Mouse (Mus musculus) neural tube, embryonic 11.5 days (tissue): Measurements from ENCODE around the gene Leng8. TPM values are rescaled to one million over a fixed set of nuclear protein-coding genes. Genes with fewer than 3 reads are reported as not detected.

Source experiments
- ATAC-seq: fragments of 200-750 bp; cut with Nextera tagmentation; 2 replicates; pipeline ENCODE4 v1.8.0; 2017; ENCODE audit warnings: moderate number of reproducible peaks, mild to moderate bottlenecking, moderate TSS enrichment, moderate library complexity; ENCODE audit not compliant: insufficient read depth, low FRiP score, low TSS enrichment
- DNase-seq: peaks from one replicate; pipeline ENCODE4 v3.0.0-alpha.2; 2015; ENCODE audit warnings: low spot score
- H3K27ac ChIP-seq: fragments of 300-500 bp; sonication (generic); 2 replicates; pipeline ENCODE4 v1.5.1; 2014; ENCODE audit warnings: low read depth, mild to moderate bottlenecking, low read length
- H3K27me3 ChIP-seq: fragments of 300-500 bp; sonication (generic); 2 replicates; pipeline ENCODE4 v1.6.1; 2014; ENCODE audit warnings: mild to moderate bottlenecking, low read length, mixed read lengths; ENCODE audit not compliant: control insufficient read depth, insufficient read depth
- H3K36me3 ChIP-seq: fragments of 300-500 bp; sonication (generic); 2 replicates; pipeline ENCODE4 v1.6.1; 2014; ENCODE audit warnings: mild to moderate bottlenecking, low read length, moderate library complexity, mixed read lengths; ENCODE audit not compliant: control insufficient read depth, insufficient read depth
- H3K4me1 ChIP-seq: fragments of 300-500 bp; sonication (generic); 2 replicates; pipeline ENCODE4 v1.6.1; 2014; ENCODE audit warnings: low read length, mixed read lengths; ENCODE audit not compliant: control insufficient read depth, insufficient read depth
- H3K4me2 ChIP-seq: fragments of 300-500 bp; sonication (generic); 2 replicates; pipeline ENCODE4 v1.6.1; 2014; ENCODE audit warnings: low read depth, mild to moderate bottlenecking, moderate library complexity
- H3K4me3 ChIP-seq: fragments of 300-500 bp; sonication (generic); 2 replicates; pipeline ENCODE4 v1.5.1; 2014; ENCODE audit warnings: low read depth, low read length
- H3K9ac ChIP-seq: fragments of 300-500 bp; sonication (generic); 2 replicates; pipeline ENCODE4 v1.6.1; 2014; ENCODE audit warnings: mild to moderate bottlenecking, low read length
- H3K9me3 ChIP-seq: fragments of 300-500 bp; sonication (generic); 2 replicates; pipeline ENCODE4 v1.6.1; 2016; ENCODE audit warnings: low read length; ENCODE audit not compliant: control insufficient read depth
- WGBS: fragments of 180-500 bp; shearing (Covaris S2); extraction: QIAGEN DNeasy Blood & Tissue Kit; methylation state at CpG from one replicate; pipeline ENCODE4 v1.1.7; 2014; 5-methylcytosine and 5-hydroxymethylcytosine counted together
- polyA plus RNA-seq: library from polyadenylated mRNA; unstranded; fragments of >200 nt; fragmentation: Nextera tagmentation; extraction: Ambion mirVana; gene quantifications from 2 replicates; pipeline ENCODE4 v1.2.1, GENCODE M21; 2014

The Leng8 gene
- polyA plus RNA-seq, 1 experiment from 2014 or later: 50.3 TPM

DNA sequence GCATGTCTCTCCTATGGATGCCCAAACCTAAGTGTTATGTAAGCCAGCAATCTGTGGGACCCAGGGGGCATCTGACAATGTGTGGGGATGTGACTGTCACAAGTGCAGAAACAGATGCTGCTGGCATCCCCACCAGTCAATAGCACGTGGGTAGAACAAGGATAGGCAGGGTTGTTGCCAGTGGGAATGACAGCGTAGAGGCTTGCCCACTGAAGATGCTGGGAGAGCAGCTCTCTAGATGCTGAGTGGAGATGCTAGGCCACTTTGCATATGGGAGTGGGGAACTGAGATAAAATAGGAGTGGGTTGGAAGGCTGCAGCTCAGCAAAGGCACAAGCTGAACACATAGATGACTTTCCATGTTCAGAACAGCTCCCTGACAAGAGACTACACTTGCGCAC, 4.3 kb upstream of the Leng8 start:
- Histone ChIP-seq H3K4me1 (no peaks in the 10 kb centered on the region), H3K9ac (no peak overlapping the region), H3K27ac (no peak overlapping the region), H3K27me3 (no peaks in the 10 kb centered on the region), H3K36me3 (0 out of 2 replicates have a peak, but pooled peaks cover 2% of the 10 kb centered on the region), H3K4me3 (no peak overlapping the region), H3K9me3 (no peaks in the 10 kb centered on the region), H3K4me2 (no peak overlapping the region)
- 99% methylated on average over 3 of the region's 3 CpGs for WGBS
- DNase-seq (no peak), ATAC-seq (no peak)

DNA sequence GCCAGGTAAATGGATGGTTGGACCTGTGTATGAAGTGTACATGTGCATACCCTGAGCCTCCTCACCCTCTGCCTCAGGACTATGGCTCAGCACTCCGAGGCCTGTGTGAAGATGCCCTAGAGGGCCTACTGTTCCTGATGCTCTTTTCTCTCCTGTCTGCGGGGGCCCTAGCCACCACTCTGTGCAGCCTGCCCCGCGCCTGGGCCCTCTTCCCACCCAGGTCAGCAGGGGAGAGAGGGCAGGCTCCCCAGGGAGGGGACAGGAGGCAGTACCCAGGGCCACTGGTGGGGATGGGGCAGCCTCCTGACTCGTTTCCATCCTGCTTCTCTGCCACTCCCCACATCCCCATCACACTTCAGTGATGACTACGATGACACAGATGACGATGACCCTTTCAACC, 3.8 kb upstream of the Leng8 start:
- no peaks in the 10 kb centered on the region for H3K9me3 ChIP-seq
- no peak overlapping the region for H3K4me2 ChIP-seq
- 87% methylated on average over 7 of the region's 7 CpGs for WGBS
- H3K27me3 ChIP-seq: no peaks in the 10 kb centered on the region
- peaks cover 3% of the 10 kb centered on the region; the same call in 1 of the 2 replicates for H3K4me1 ChIP-seq
- DNase-seq (no peak), ATAC-seq (no peak)
- H3K4me3 ChIP-seq: no peak overlapping the region
- 0 out of 2 replicates have a peak, but pooled peaks cover 2% of the 10 kb centered on the region for H3K36me3 ChIP-seq
- H3K9ac ChIP-seq: no peak overlapping the region; the same call in none of the 2 replicates
- no peak overlapping the region for H3K27ac ChIP-seq

DNA sequence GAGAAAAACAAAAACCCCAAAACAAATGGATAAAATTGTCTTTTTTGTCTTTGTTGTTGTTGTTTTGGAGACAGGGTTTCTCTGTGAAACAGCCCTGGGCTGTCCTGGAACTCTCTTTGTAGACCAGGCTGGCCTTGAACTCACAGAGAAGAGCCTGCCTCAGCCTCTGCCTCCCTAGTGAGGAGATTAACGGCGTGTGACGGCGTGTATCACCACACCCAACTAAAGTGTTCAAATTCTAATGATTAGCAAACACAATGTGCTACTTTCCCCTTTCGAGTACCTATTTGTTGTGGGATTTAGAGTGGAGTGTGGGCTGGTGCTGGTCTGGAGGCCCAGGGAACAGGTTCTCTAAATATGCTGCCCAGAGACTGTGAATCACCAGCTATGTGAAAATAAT, 1.9 kb upstream of the Leng8 start:
- Histone ChIP-seq H3K27me3 (no peaks in the 10 kb centered on the region), H3K4me3 (no peak overlapping the region), H3K4me2 (no peak overlapping the region), H3K27ac (no peak overlapping the region), H3K36me3 (peaks cover 9% of the 10 kb centered on the region), H3K9ac (no peak overlapping the region; the same call in 1 of the 2 replicates), H3K4me1 (peaks cover 3% of the 10 kb centered on the region; the same call in 1 of the 2 replicates), H3K9me3 (no peaks in the 10 kb centered on the region)
- no peak for ATAC-seq
- DNase-seq: no peak
- WGBS: 93% methylated on average over 5 of the region's 5 CpGs

DNA sequence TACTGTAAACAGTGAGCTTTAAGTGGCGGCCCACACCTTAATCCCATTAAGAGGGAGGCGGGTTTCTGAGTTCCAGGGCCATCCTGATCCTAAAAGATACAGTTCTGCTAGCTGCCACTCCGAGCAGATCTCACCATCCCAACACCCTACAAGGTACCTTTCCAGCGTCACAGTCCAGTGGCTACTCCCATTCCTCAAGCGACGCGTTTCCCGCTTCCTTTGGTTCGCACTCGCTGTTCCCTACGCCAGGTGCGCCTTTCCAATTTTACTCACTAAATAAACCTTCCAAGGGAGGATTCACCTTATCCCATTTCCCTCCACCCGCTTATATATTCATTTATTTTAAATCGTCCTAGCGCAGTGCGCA, 452 bp upstream of the Leng8 start:
- no peaks in the 10 kb centered on the region for H3K9me3 ChIP-seq
- H3K4me2 ChIP-seq: peak overlapping the region; percentile 65
- peak overlapping the region; percentile 52 for H3K9ac ChIP-seq
- peak; percentile 17 for ATAC-seq
- no peak overlapping the region for H3K27ac ChIP-seq
- peak overlapping the region; percentile 72 for H3K4me3 ChIP-seq
- H3K27me3 ChIP-seq: no peaks in the 10 kb centered on the region
- peaks cover 3% of the 10 kb centered on the region; the same call in 1 of the 2 replicates for H3K4me1 ChIP-seq
- 0% methylated on average over 16 of the region's 16 CpGs for WGBS
- no peak for DNase-seq
- peaks cover 12% of the 10 kb centered on the region for H3K36me3 ChIP-seq

DNA sequence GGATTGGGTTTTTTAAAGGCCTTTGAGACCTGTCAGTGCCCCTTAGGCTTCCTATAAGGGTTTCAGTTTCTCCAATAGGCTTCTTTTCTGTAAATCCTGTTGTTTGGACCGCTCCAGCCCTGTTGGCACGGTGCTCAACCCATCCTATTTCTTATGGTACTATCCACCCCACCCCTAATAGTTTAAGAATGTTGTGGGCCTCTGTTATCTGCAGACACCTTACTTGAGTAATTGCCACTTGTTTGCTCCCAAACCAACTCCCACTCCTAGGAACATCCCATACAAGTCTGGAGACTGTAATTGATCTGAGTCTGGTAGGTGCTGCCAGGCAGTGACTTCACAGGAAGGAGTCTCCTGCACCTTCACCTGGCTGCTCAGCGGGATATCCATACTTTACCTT, 907 bp downstream of the Leng8 start:
- H3K4me1 ChIP-seq: peaks cover 3% of the 10 kb centered on the region; the same call in 1 of the 2 replicates
- H3K27me3 ChIP-seq: no peaks in the 10 kb centered on the region
- H3K4me2 ChIP-seq: peak overlapping the region; percentile 65
- peaks cover 18% of the 10 kb centered on the region for H3K36me3 ChIP-seq
- peak overlapping the region; percentile 82 for H3K9ac ChIP-seq
- no peaks in the 10 kb centered on the region for H3K9me3 ChIP-seq
- H3K27ac ChIP-seq: 0 out of 2 replicates have a peak overlapping the region, but pooled peaks have one; percentile 85
- H3K4me3 ChIP-seq: peak overlapping the region; percentile 72
- ATAC-seq: no peak
- no peak for DNase-seq
- 61% methylated on average over 3 of the region's 3 CpGs for WGBS

DNA sequence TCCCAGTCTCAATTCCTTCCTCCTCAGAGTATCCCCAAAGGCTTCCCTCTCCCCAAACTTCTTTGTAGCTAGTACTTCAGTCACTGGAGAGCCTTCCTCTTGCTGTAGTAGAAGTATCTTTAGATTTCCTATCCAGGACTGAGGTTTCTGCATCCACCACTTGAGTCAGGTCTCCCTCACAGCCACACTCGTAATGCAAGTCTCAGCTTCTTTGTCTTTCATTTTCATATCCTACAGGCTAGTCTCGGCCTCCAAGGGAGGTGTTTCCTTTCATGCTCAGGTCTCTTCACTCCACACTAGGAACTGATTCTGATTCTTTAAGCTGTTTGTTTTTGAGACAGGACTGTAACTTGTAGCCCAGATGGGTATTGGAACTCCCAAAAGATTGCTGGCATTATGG, 1.3 kb downstream of the Leng8 start:
- DNase-seq (no peak), ATAC-seq (no peak)
- no peaks in the 10 kb centered on the region for H3K9me3 ChIP-seq
- H3K36me3 ChIP-seq: peaks cover 22% of the 10 kb centered on the region
- no peaks in the 10 kb centered on the region for H3K27me3 ChIP-seq
- no peak overlapping the region for H3K27ac ChIP-seq
- H3K9ac ChIP-seq: no peak overlapping the region
- peaks cover 3% of the 10 kb centered on the region; the same call in 1 of the 2 replicates for H3K4me1 ChIP-seq
- peak overlapping the region; percentile 65 for H3K4me2 ChIP-seq
- WGBS: 95% methylated on average over 2 of the region's 2 CpGs
- peak overlapping the region; percentile 72; the same call in 1 of the 2 replicates for H3K4me3 ChIP-seq

DNA sequence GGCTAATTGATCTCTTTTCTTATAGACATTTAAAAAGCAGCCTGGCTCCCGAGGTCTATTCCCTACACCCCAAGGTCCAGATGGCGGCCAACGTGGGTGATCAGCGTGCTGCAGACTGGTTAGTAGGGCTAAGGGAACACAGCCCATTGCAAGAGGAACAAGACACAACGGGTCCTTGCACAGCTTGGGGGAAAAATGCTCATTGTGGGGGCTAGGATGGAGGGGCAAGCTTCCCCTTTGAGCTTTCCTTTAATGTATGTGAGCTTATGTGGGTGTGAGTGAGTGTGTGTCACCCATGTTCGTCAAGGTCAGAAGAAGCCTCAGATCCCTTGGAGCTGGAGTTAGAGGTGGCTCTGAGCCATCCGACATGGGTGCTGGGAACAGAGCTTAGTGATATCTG, 1.8 kb downstream of the Leng8 start:
- H3K9ac ChIP-seq: no peak overlapping the region
- H3K4me1 ChIP-seq: peaks cover 3% of the 10 kb centered on the region; the same call in 1 of the 2 replicates
- WGBS: 96% methylated on average over 7 of the region's 7 CpGs
- no peaks in the 10 kb centered on the region for H3K9me3 ChIP-seq
- ATAC-seq (no peak), DNase-seq (no peak)
- H3K4me2 ChIP-seq: no peak overlapping the region
- H3K36me3 ChIP-seq: peaks cover 26% of the 10 kb centered on the region
- no peak overlapping the region for H3K27ac ChIP-seq
- no peaks in the 10 kb centered on the region for H3K27me3 ChIP-seq
- no peak overlapping the region for H3K4me3 ChIP-seq

DNA sequence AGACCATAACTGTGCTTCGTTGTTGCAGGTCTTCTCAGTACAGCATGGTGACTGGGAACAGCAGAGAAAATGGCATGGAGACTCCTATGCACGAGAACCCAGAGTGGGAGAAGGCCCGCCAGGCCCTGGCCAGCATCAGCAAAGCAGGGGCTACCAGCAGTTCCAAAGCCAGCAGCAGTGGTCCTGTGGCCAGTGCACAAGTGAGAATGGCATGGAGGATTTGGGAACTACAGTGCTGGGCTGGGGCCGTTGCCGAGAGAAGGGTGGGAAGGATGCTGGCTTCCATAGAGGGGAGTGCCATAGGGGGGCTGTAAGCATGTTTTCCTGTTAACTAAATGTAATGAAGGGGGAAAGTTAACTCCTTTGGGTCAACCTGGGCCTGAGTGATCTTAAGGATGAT, 2.6 kb downstream of the Leng8 start:
- H3K9ac ChIP-seq: no peak overlapping the region
- no peak overlapping the region for H3K4me2 ChIP-seq
- DNase-seq (no peak), ATAC-seq (no peak)
- H3K27me3 ChIP-seq: no peaks in the 10 kb centered on the region
- H3K4me3 ChIP-seq: no peak overlapping the region
- no peaks in the 10 kb centered on the region for H3K9me3 ChIP-seq
- H3K4me1 ChIP-seq: peaks cover 3% of the 10 kb centered on the region; the same call in 1 of the 2 replicates
- H3K36me3 ChIP-seq: peaks cover 31% of the 10 kb centered on the region
- WGBS: 97% methylated on average over 5 of the region's 5 CpGs
- H3K27ac ChIP-seq: no peak overlapping the region

DNA sequence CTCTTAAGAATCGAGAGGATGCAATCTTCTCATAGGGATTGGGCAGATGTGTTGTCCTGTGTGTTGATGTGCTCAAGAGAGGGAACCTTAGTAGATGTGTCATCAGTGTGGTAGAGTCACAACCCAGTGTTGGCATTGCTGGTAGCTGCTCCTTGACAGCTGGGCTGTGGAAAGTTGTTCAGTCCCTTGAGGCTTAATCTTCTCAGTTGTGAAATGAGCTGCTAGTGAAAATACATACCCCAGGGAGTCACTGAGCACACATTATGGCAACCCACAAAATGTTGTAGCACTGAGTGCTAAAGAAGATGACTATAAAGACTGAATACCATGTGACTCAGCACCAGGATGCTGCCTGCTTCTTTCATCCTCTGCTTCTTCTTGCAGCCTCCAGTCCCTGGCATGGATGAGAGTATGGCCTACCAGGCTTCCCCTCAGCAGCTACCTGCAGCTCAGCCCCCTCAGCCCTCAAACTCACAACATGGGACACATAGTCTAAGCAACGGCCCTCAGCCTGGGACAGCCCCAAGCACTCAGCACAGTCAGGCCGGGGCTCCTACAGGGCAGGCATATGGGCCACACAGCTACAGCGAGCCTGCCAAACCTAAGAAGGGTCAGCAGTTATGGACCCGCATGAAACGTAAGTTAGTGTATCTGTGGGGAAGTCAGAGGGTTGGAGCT, 4.9 kb downstream of the Leng8 start:
- WGBS: 86% methylated on average over 6 of the region's 6 CpGs
- Histone ChIP-seq H3K36me3 (peaks cover 48% of the 10 kb centered on the region), H3K27me3 (no peaks in the 10 kb centered on the region), H3K9ac (no peak overlapping the region), H3K27ac (no peak overlapping the region), H3K4me2 (no peak overlapping the region), H3K4me1 (peaks cover 3% of the 10 kb centered on the region; the same call in 1 of the 2 replicates), H3K4me3 (no peak overlapping the region), H3K9me3 (no peaks in the 10 kb centered on the region)
- DNase-seq (no peak), ATAC-seq (no peak)
